Mouse (Mus musculus) hindbrain, postnatal 0 days (tissue): ENCODE results near the gene Eid3. TPM values are rescaled to one million over a fixed set of nuclear protein-coding genes. Genes with fewer than 3 reads are reported as not detected.

Experiments
- ATAC-seq: fragments of 200-750 bp; cut with Nextera tagmentation; 2 replicates; pipeline ENCODE4 v1.8.0; 2017; ENCODE audit warnings: mild to moderate bottlenecking, moderate TSS enrichment, moderate library complexity
- DNase-seq: peaks from one replicate; pipeline ENCODE4 v3.0.0-alpha.2; 2015; ENCODE audit warnings: low spot score
- H3K27ac ChIP-seq: fragments of 300-500 bp; sonication (generic); 2 replicates; pipeline ENCODE4 v1.5.1; 2014; ENCODE audit warnings: mild to moderate bottlenecking
- H3K27me3 ChIP-seq: fragments of 300-500 bp; sonication (generic); 2 replicates; pipeline ENCODE4 v1.6.1; 2014; ENCODE audit warnings: low read length, mixed read lengths; ENCODE audit not compliant: insufficient read depth
- H3K36me3 ChIP-seq: fragments of 300-500 bp; sonication (generic); 2 replicates; pipeline ENCODE4 v1.6.1; 2014; ENCODE audit warnings: low read length, mixed read lengths; ENCODE audit not compliant: insufficient read depth
- H3K4me1 ChIP-seq: fragments of 300-500 bp; sonication (generic); 2 replicates; pipeline ENCODE4 v1.6.1; 2014; ENCODE audit warnings: antibody characterized with exemption, low read length, mixed read lengths; ENCODE audit not compliant: insufficient read depth
- H3K4me2 ChIP-seq: fragments of 300-500 bp; sonication (generic); 2 replicates; pipeline ENCODE4 v1.6.1; 2014; ENCODE audit warnings: low read depth, mild to moderate bottlenecking, low read length, moderate library complexity, mixed read lengths
- H3K4me3 ChIP-seq: fragments of 300-500 bp; sonication (generic); 2 replicates; pipeline ENCODE4 v1.5.1; 2014; ENCODE audit warnings: low read length
- H3K9ac ChIP-seq: fragments of 300-500 bp; sonication (generic); replicated peaks from 2 replicates; pipeline ENCODE4 v1.6.1; 2014; ENCODE audit warnings: mild to moderate bottlenecking, low read length, moderate library complexity, mixed read lengths
- H3K9me3 ChIP-seq: fragments of 300-500 bp; sonication (generic); 2 replicates; pipeline ENCODE4 v1.6.1; 2016; ENCODE audit warnings: low read length, mixed read lengths
- CTCF ChIP-seq: IDR thresholded peaks from 2 replicates; pipeline ENCODE4 v1.5.1; 2016; ENCODE audit warnings: antibody characterized with exemption, control low read depth, low read depth
- WGBS: fragments of 180-500 bp; shearing (Covaris S2); extraction: QIAGEN DNeasy Blood & Tissue Kit; methylation state at CpG from one replicate; pipeline ENCODE4 v1.1.7; 2014; 5-methylcytosine and 5-hydroxymethylcytosine counted together
- polyA plus RNA-seq: library from polyadenylated mRNA; unstranded; fragments of >200 nt; fragmentation: Nextera tagmentation; extraction: Ambion mirVana; gene quantifications from 2 replicates; pipeline ENCODE4 v1.2.1, GENCODE M21; 2015
- total RNA-seq: library from RNA; depleted of rRNA; stranded (reverse); fragments of >200 nt; gene quantifications from 2 replicates; pipeline ENCODE4 v1.2.3, GENCODE M21; 2014; rRNA removed

The Eid3 gene
- 0.50 and 2.6 TPM in 2 replicates for total RNA-seq
- polyA plus RNA-seq = 0.26 and 0.33 TPM in 2 replicates

GRCm38 (mm10) chr10:82866356-82866755 is at the start of gene Eid3:
TSS of gene Eid3 (plus strand) at chr10:82866626.
- DNase-seq (peak; percentile 63), ATAC-seq (peak; percentile 51; the same call in 1 of the 2 replicates)
- 0 out of 2 replicates have a peak within 1 kb of the TSS, but pooled peaks have one; percentile 7 for H3K4me3 ChIP-seq
- H3K36me3 ChIP-seq = 0 out of 2 replicates have a peak, but pooled peaks cover 4% of the 10 kb centered on the region
- no peaks in the 10 kb centered on the region for H3K27me3 ChIP-seq
- peak within 1 kb of the TSS; percentile 42 for H3K4me2 ChIP-seq
- 0 out of 2 replicates have a peak within 1 kb of the TSS, but pooled peaks have one; percentile 32 for H3K27ac ChIP-seq
- WGBS = 53% methylated on average over 9 of the region's 9 CpGs
- no peak within 1 kb of the TSS for H3K9ac ChIP-seq
- H3K4me1 ChIP-seq = peaks cover 9% of the 10 kb centered on the region; the same call in 1 of the 2 replicates
- H3K9me3 ChIP-seq = no peaks in the 10 kb centered on the region
- TF ChIP-seq CTCF = no peak

DNA sequence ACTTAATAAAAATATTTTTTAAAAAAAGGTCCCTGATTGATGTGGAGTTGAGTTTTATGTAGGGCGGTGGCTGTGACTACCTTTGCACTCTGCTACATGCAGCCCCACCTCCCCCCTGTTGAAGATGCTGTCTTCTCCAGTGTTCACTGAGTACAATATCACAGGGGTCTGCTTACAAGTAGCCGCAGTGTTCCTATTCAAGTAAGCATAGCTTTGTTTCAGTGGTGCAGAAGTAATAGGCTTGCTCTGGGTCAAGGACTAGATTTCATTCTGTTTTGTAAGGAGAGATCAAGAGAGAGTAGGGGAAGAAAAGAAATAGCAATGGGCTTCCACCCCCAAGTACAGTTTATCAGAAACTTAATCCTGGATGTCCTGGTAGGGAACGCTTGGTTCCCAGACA is 48.9 kb upstream of the Eid3 start:
- Histone ChIP-seq H3K4me3 (no peak overlapping the region), H3K27ac (no peak overlapping the region), H3K4me1 (no peaks in the 10 kb centered on the region), H3K9me3 (no peaks in the 10 kb centered on the region), H3K36me3 (no peaks in the 10 kb centered on the region), H3K27me3 (no peaks in the 10 kb centered on the region), H3K4me2 (no peak overlapping the region), H3K9ac (no peak overlapping the region)
- DNase-seq = no peak
- no peak for TF ChIP-seq CTCF
- WGBS = 60% methylated on average over 3 of the region's 3 CpGs
- ATAC-seq = no peak

GRCm38 (mm10) chr10:82817936-82818335 is 48.5 kb upstream of the Eid3 start:
- TF ChIP-seq CTCF = no peak
- no peaks in the 10 kb centered on the region for H3K9me3 ChIP-seq
- H3K4me3 ChIP-seq = no peak overlapping the region
- no peaks in the 10 kb centered on the region for H3K4me1 ChIP-seq
- H3K36me3 ChIP-seq = no peaks in the 10 kb centered on the region
- H3K27me3 ChIP-seq = no peaks in the 10 kb centered on the region
- DNase-seq (no peak), ATAC-seq (no peak)
- H3K4me2 ChIP-seq = no peak overlapping the region
- 57% methylated on average over 9 of the region's 9 CpGs for WGBS
- H3K9ac ChIP-seq = no peak overlapping the region
- no peak overlapping the region for H3K27ac ChIP-seq

- H3K27me3 ChIP-seq = no peaks in the 10 kb centered on the region
Observed at GRCm38 (mm10) chr10:82818661-82819060, 47.8 kb upstream of the Eid3 start.

DNA sequence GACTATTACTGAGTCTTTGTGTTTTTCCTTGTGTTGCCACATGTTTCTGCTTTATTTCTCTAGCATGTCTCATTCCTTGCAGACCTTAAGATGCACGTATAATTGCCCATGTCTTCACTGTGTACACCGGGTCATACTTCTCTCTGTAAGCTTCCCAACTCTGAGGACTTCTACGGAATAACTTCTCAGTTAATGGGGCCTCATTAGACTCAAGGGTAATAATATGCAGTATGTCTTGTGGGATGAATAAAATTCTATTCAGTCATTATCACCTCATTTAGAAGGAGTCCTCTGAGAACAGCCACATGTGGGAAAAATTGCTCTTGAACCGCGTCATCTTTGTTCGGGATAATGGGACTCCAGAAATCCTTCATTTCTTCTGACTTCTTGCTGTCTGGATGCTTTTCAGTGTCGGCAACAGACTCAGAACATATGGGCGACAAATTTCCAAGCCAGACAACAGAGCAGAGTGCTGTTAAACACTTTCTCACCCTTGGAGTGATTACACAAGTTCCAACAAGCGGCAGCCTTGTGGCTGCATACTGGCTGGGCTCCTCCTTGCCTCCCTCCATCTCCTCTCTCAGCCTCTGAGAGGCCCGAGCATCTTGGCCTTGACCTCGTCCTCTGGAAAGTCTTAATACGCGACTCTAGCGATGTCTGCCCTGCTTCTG is 43.2 kb upstream of the Eid3 start:
- WGBS = 73% methylated on average over 14 of the region's 14 CpGs
- Histone ChIP-seq H3K27me3 (no peaks in the 10 kb centered on the region), H3K4me3 (no peak overlapping the region), H3K4me2 (no peak overlapping the region), H3K27ac (no peak overlapping the region), H3K9ac (no peak overlapping the region), H3K4me1 (no peaks in the 10 kb centered on the region), H3K36me3 (no peaks in the 10 kb centered on the region), H3K9me3 (no peaks in the 10 kb centered on the region)
- ATAC-seq = no peak
- no peak for DNase-seq
- no peak for TF ChIP-seq CTCF

More at GRCm38 (mm10) chr10:82818661-82819060, 47.8 kb upstream of the Eid3 start:
- 83% methylated on average over 6 of the region's 6 CpGs for WGBS
- Histone ChIP-seq H3K27ac (no peak overlapping the region), H3K4me2 (no peak overlapping the region), H3K9me3 (no peaks in the 10 kb centered on the region), H3K36me3 (no peaks in the 10 kb centered on the region), H3K9ac (no peak overlapping the region), H3K4me3 (no peak overlapping the region), H3K4me1 (no peaks in the 10 kb centered on the region)
- ATAC-seq (no peak), DNase-seq (no peak)
- no peak for TF ChIP-seq CTCF

GRCm38 (mm10) chr10:82823779-82824177 is 42.6 kb upstream of the Eid3 start:
- no peak for TF ChIP-seq CTCF
- no peaks in the 10 kb centered on the region for H3K4me1 ChIP-seq
- no peaks in the 10 kb centered on the region for H3K36me3 ChIP-seq
- WGBS = 69% methylated on average over 5 of the region's 5 CpGs
- no peak overlapping the region for H3K27ac ChIP-seq
- no peaks in the 10 kb centered on the region for H3K27me3 ChIP-seq
- H3K4me2 ChIP-seq = no peak overlapping the region
- no peak overlapping the region for H3K9ac ChIP-seq
- ATAC-seq = no peak
- H3K9me3 ChIP-seq = no peaks in the 10 kb centered on the region
- DNase-seq = no peak
- H3K4me3 ChIP-seq = no peak overlapping the region

- no peak overlapping the region for H3K4me2 ChIP-seq
- no peak overlapping the region for H3K4me3 ChIP-seq
- no peaks in the 10 kb centered on the region for H3K4me1 ChIP-seq
- H3K36me3 ChIP-seq = no peaks in the 10 kb centered on the region
- DNase-seq (no peak), ATAC-seq (no peak)
- no peak for TF ChIP-seq CTCF
- no peaks in the 10 kb centered on the region for H3K9me3 ChIP-seq
- H3K9ac ChIP-seq = no peak overlapping the region
- H3K27me3 ChIP-seq = no peaks in the 10 kb centered on the region
- WGBS = 75% methylated on average over 10 of the region's 10 CpGs
- H3K27ac ChIP-seq = no peak overlapping the region
Observed at GRCm38 (mm10) chr10:82824541-82824940, 41.9 kb upstream of the Eid3 start.
